Comparison of ENCODE assay signal across 18 mouse cellular contexts in genomic region chr13:115188066-115188465, GRCm38 (mm10).
DNase-seq lines count a peak whose midpoint lies in the region; ATAC-seq and TF ChIP-seq lines count a peak whose summit lies in the region.
"Had no signal": no experiment of that assay in that cellular context is flagged by ENCODE, and none has a peak within 500 bp of the region (broad histone marks: within the 10 kb centered on the region; RNA-seq: fewer than 3 reads in every experiment).

No protein-coding gene starts in this region.

- no peaks in the 10 kb centered on the region for H3K9me3 ChIP-seq in kidney, postnatal 0 days (replicated peaks; ENCODE audit: low read length)
- H3K9me3 ChIP-seq: embryonic facial prominence, embryonic 12.5 days; liver, embryonic 13.5 days had no signal

- ATAC-seq in kidney, postnatal 0 days (replicated peaks; ENCODE audit: low FRiP score, low read depth), result no peak
- ATAC-seq: intestine, embryonic 16.5 days; midbrain, embryonic 16.5 days had no signal

- TF ChIP-seq POLR2A in heart, adult 2 months (IDR thresholded peaks at IDR 0.05; ENCODE audit: insufficient read depth, low read depth, low read length), result no peak
- no peak for TF ChIP-seq POLR2A in embryonic fibroblast, embryonic 13.5 days (IDR thresholded peaks at IDR 0.05; ENCODE audit: low read depth, low read length)

- H3K27me3 ChIP-seq in heart, adult 2 months (ENCODE audit: control insufficient read depth, insufficient read depth, low read length), result no peaks in the 10 kb centered on the region
- no peaks in the 10 kb centered on the region for H3K27me3 ChIP-seq in kidney, postnatal 0 days (ENCODE audit: insufficient read depth, low read length)
- H3K27me3 ChIP-seq: embryonic facial prominence, embryonic 12.5 days; liver, embryonic 13.5 days had no signal

- peaks cover 6% of the 10 kb centered on the region for H3K4me1 ChIP-seq in heart, adult 2 months (ENCODE audit: control insufficient read depth, insufficient read depth, low read length)
- no peaks in the 10 kb centered on the region for H3K4me1 ChIP-seq in kidney, postnatal 0 days (replicated peaks; ENCODE audit: insufficient read depth, low read length)
- H3K4me1 ChIP-seq in embryonic fibroblast, embryonic 13.5 days (ENCODE audit: control insufficient read depth, insufficient read depth, low read length), result no peaks in the 10 kb centered on the region; the same call in 1 of the 2 replicates
- H3K4me1 ChIP-seq: embryonic facial prominence, embryonic 12.5 days; liver, embryonic 13.5 days had no signal

- peak overlapping the region; percentile 71 for H3K27ac ChIP-seq in heart, adult 2 months
- H3K27ac ChIP-seq in kidney, postnatal 0 days, result no peak overlapping the region
- peak overlapping the region; percentile 65 for H3K27ac ChIP-seq in embryonic fibroblast, embryonic 13.5 days (ENCODE audit: insufficient read depth, low read length)
- H3K27ac ChIP-seq: embryonic facial prominence, embryonic 12.5 days; hindbrain, embryonic 14.5 days; liver, embryonic 13.5 days had no signal

- H3K4me2 ChIP-seq in kidney, postnatal 0 days (ENCODE audit: low read length), result no peak overlapping the region
- H3K4me2 ChIP-seq: embryonic facial prominence, embryonic 12.5 days; hindbrain, embryonic 14.5 days; liver, embryonic 13.5 days had no signal

- TF ChIP-seq CTCF in heart, adult 2 months (IDR thresholded peaks at IDR 0.05), result no peak
- TF ChIP-seq CTCF in kidney, postnatal 0 days (IDR thresholded peaks at IDR 0.05; ENCODE audit: low read depth), result no peak
- TF ChIP-seq CTCF in embryonic fibroblast, embryonic 13.5 days (IDR thresholded peaks at IDR 0.05; ENCODE audit: borderline replicate concordance, insufficient read depth, low read length), result no peak

- 13% methylated on average over 2 of the region's 2 CpGs for WGBS in heart, adult 2 months
- WGBS in kidney, postnatal 0 days, result 43% methylated on average over 2 of the region's 2 CpGs

- no peak overlapping the region for H3K4me3 ChIP-seq in heart, adult 2 months
- H3K4me3 ChIP-seq in kidney, postnatal 0 days (replicated peaks; ENCODE audit: low read depth, low read length), result no peak overlapping the region
- no peak overlapping the region for H3K4me3 ChIP-seq in embryonic fibroblast, embryonic 13.5 days (ENCODE audit: insufficient read depth, low read length)
- H3K4me3 ChIP-seq: embryonic facial prominence, embryonic 12.5 days; liver, embryonic 13.5 days had no signal

- intact Hi-C loops in heart, adult 2 months (cut with DNase I), result loop anchor here (2.0 to 5.0 kb wide), 3 partner anchors 34 to 69 kb away; no protein-coding TSS in a partner anchor
- intact Hi-C loops in heart, postnatal 36 days (cut with DNase I), result loop anchor here (2.0 to 5.0 kb wide), 2 partner anchors 36 to 87 kb away; partner anchors contain the start of genes Gm49395 and Itga1
- intact Hi-C loops in heart, postnatal 10 days (cut with DNase I), result loop anchor here (5.0 kb wide), 1 partner anchor 36 kb away; no protein-coding TSS in a partner anchor

- no peak overlapping the region for H3K9ac ChIP-seq in heart, adult 2 months (ENCODE audit: low read depth, low read length)
- H3K9ac ChIP-seq in kidney, postnatal 0 days (ENCODE audit: low read depth, low read length), result no peak overlapping the region
- H3K9ac ChIP-seq: embryonic facial prominence, embryonic 12.5 days; hindbrain, embryonic 14.5 days; liver, embryonic 13.5 days had no signal

- H3K79me2 ChIP-seq in heart, adult 2 months (replicated peaks; ENCODE audit: control insufficient read depth, insufficient read depth, low read length), result no peaks in the 10 kb centered on the region

- DNase-seq in heart, adult 2 months, result no peak
- no peak for DNase-seq in heart, postnatal 36 days
- DNase-seq in kidney, postnatal 0 days (ENCODE audit: low spot score), result peak; percentile 70
- no peak for DNase-seq in kidney, postnatal 25 days
- peak; percentile 38 to 48 for DNase-seq in heart, postnatal 10 days
- DNase-seq in cerebellum, postnatal 4 days (ENCODE audit: low spot score in 2 of 2), result no peak
- no peak for DNase-seq in thymus, postnatal 36 days
- DNase-seq: cerebellum, adult 11-12 months; gastrocnemius, postnatal 25 days; liver, embryonic 13.5 days; retina, postnatal 1 day; right cerebral cortex, postnatal 4 days; thymus, postnatal 4 days had no signal

- TF ChIP-seq EP300 in heart, adult 2 months (IDR thresholded peaks at IDR 0.05; ENCODE audit: insufficient read depth, low read depth, low read length), result no peak

- peaks cover 6% of the 10 kb centered on the region for H3K36me3 ChIP-seq in heart, adult 2 months (ENCODE audit: control insufficient read depth, insufficient read depth, low read length)
- H3K36me3 ChIP-seq in kidney, postnatal 0 days (ENCODE audit: insufficient read depth, low read length), result no peaks in the 10 kb centered on the region
- H3K36me3 ChIP-seq: embryonic facial prominence, embryonic 12.5 days; liver, embryonic 13.5 days had no signal

Comparison
In these comparisons a context has a peak if more than half of its experiments do, and no peak if none do; other contexts are left out.
1. DNase-seq: peak in kidney, postnatal 0 days (single experiment) and heart, postnatal 10 days (2 of 2); none in heart, adult 2 months (0 of 2), heart, postnatal 36 days (0 of 2), kidney, postnatal 25 days (0 of 2), cerebellum, postnatal 4 days (0 of 2) and thymus, postnatal 36 days (0 of 2).